Mouse (Mus musculus) hindbrain, embryonic 12.5 days (tissue): ENCODE measurements around the gene Slu7. TPM values are rescaled to one million over a fixed set of nuclear protein-coding genes. Genes with fewer than 3 reads are reported as not detected.

Source experiments
- polyA plus RNA-seq: library from polyadenylated mRNA; unstranded; fragments of >200 nt; fragmentation: Nextera tagmentation; extraction: Ambion mirVana; gene quantifications from 2 replicates; pipeline ENCODE4 v1.2.1, GENCODE M21; 2016

Slu7 gene
- polyA plus RNA-seq, 1 experiment from 2014 or later: 74.0 TPM

Other genes starting within 250 kb of the Slu7 start
- gene Pttg1, start 7.5 kb upstream of the Slu7 start, polyA plus RNA-seq: 69.8 and 85.6 TPM in 2 replicates
- gene C1qtnf2, start 40.5 kb downstream of the Slu7 start, polyA plus RNA-seq: 5.2 and 5.4 TPM in 2 replicates
- gene Ccnjl, start 95.0 kb downstream of the Slu7 start, polyA plus RNA-seq: 27.6 and 29.6 TPM in 2 replicates
- 6.5 and 8.1 TPM in 2 replicates for gene 4933415A04Rik, start 153.3 kb downstream of the Slu7 start, polyA plus RNA-seq
- not detected in 2 replicates for gene Fabp6, start 167.8 kb downstream of the Slu7 start, polyA plus RNA-seq
- gene Pwwp2a, start 248.3 kb downstream of the Slu7 start, polyA plus RNA-seq: 50.1 and 51.0 TPM in 2 replicates